Mouse (Mus musculus): ENCODE measurements around the gene Tmem240. TPM values are rescaled to one million over a fixed set of nuclear protein-coding genes. Genes with fewer than 3 reads are reported as not detected.

Tmem240 gene
- polyA plus RNA-seq, 1 experiment: 31.1 TPM

- no peak for TF ChIP-seq CTCF (IDR thresholded peaks at IDR 0.05; ENCODE audit: borderline replicate concordance, extremely low read depth, insufficient read depth, insufficient read length)
- peak; percentile 81 for TF ChIP-seq POLR2A (IDR thresholded peaks at IDR 0.05; ENCODE audit: borderline replicate concordance, extremely low read depth, insufficient read depth, insufficient read length, poor library complexity, severe bottlenecking)
These were observed 26.2 kb downstream of the Tmem240 start, which contains the start of gene Atad3a for GRCm38 (mm10) chr4:155760613-155761355. TSS of gene Atad3a (minus strand) at chr4:155761093.

GRCm38 (mm10) chr4:155761356-155762099 is 26.9 kb downstream of the Tmem240 start:
- TF ChIP-seq POLR2A (IDR thresholded peaks at IDR 0.05; ENCODE audit: borderline replicate concordance, extremely low read depth, insufficient read depth, insufficient read length, poor library complexity, severe bottlenecking) (no peak), CTCF (IDR thresholded peaks at IDR 0.05; ENCODE audit: borderline replicate concordance, extremely low read depth, insufficient read depth, insufficient read length) (no peak)
- DNase-seq (ENCODE audit: low read depth): no peak

More at GRCm38 (mm10) chr4:155760613-155761355, 26.2 kb downstream of the Tmem240 start, which contains the start of gene Atad3a:
- peak; percentile 98 for DNase-seq (ENCODE audit: low read depth)

GRCm38 (mm10) chr4:155762357-155762756 is 27.8 kb downstream of the Tmem240 start:
- TF ChIP-seq CTCF (IDR thresholded peaks at IDR 0.05; ENCODE audit: borderline replicate concordance, extremely low read depth, insufficient read depth, insufficient read length): no peak
- TF ChIP-seq POLR2A (IDR thresholded peaks at IDR 0.05; ENCODE audit: borderline replicate concordance, extremely low read depth, insufficient read depth, insufficient read length, poor library complexity, severe bottlenecking): no peak
- no peak for DNase-seq (ENCODE audit: low read depth)

GRCm38 (mm10) chr4:155769496-155769879 is 34.9 kb downstream of the Tmem240 start:
- no peak for DNase-seq (ENCODE audit: low read depth)
- TF ChIP-seq CTCF (IDR thresholded peaks at IDR 0.05; ENCODE audit: borderline replicate concordance, extremely low read depth, insufficient read depth, insufficient read length): no peak
- TF ChIP-seq POLR2A (IDR thresholded peaks at IDR 0.05; ENCODE audit: borderline replicate concordance, extremely low read depth, insufficient read depth, insufficient read length, poor library complexity, severe bottlenecking): no peak

- TF ChIP-seq CTCF (IDR thresholded peaks at IDR 0.05; ENCODE audit: borderline replicate concordance, extremely low read depth, insufficient read depth, insufficient read length): peak; percentile 99
- TF ChIP-seq POLR2A (IDR thresholded peaks at IDR 0.05; ENCODE audit: borderline replicate concordance, extremely low read depth, insufficient read depth, insufficient read length, poor library complexity, severe bottlenecking): peak; percentile 82
These were observed 35.4 kb downstream of the Tmem240 start for GRCm38 (mm10) chr4:155769880-155770512.

GRCm38 (mm10) chr4:155770626-155771025 is 36.0 kb downstream of the Tmem240 start:
- TF ChIP-seq POLR2A (IDR thresholded peaks at IDR 0.05; ENCODE audit: borderline replicate concordance, extremely low read depth, insufficient read depth, insufficient read length, poor library complexity, severe bottlenecking) (no peak), CTCF (IDR thresholded peaks at IDR 0.05; ENCODE audit: borderline replicate concordance, extremely low read depth, insufficient read depth, insufficient read length) (no peak)
- no peak for DNase-seq (ENCODE audit: low read depth)

More at GRCm38 (mm10) chr4:155769880-155770512, 35.4 kb downstream of the Tmem240 start:
- DNase-seq (ENCODE audit: low read depth): peak; percentile 88

GRCm38 (mm10) chr4:155771706-155772105 is 37.1 kb downstream of the Tmem240 start:
- no peak for DNase-seq (ENCODE audit: low read depth)

GRCm38 (mm10) chr4:155772786-155773185 is 38.2 kb downstream of the Tmem240 start:
- DNase-seq (ENCODE audit: low read depth): no peak

More at GRCm38 (mm10) chr4:155771706-155772105, 37.1 kb downstream of the Tmem240 start:
- TF ChIP-seq POLR2A (IDR thresholded peaks at IDR 0.05; ENCODE audit: borderline replicate concordance, extremely low read depth, insufficient read depth, insufficient read length, poor library complexity, severe bottlenecking) (no peak), CTCF (IDR thresholded peaks at IDR 0.05; ENCODE audit: borderline replicate concordance, extremely low read depth, insufficient read depth, insufficient read length) (no peak)

GRCm38 (mm10) chr4:155773335-155774078 is 38.9 kb downstream of the Tmem240 start:
- TF ChIP-seq POLR2A (IDR thresholded peaks at IDR 0.05; ENCODE audit: borderline replicate concordance, extremely low read depth, insufficient read depth, insufficient read length, poor library complexity, severe bottlenecking): no peak
- no peak for TF ChIP-seq CTCF (IDR thresholded peaks at IDR 0.05; ENCODE audit: borderline replicate concordance, extremely low read depth, insufficient read depth, insufficient read length)
- no peak for DNase-seq (ENCODE audit: low read depth)

More at GRCm38 (mm10) chr4:155772786-155773185, 38.2 kb downstream of the Tmem240 start:
- TF ChIP-seq CTCF (IDR thresholded peaks at IDR 0.05; ENCODE audit: borderline replicate concordance, extremely low read depth, insufficient read depth, insufficient read length) (no peak), POLR2A (IDR thresholded peaks at IDR 0.05; ENCODE audit: borderline replicate concordance, extremely low read depth, insufficient read depth, insufficient read length, poor library complexity, severe bottlenecking) (no peak)

GRCm38 (mm10) chr4:155774280-155774754 is 39.7 kb downstream of the Tmem240 start, which contains the start of gene Vwa1:
TSS of gene Vwa1 (minus strand) at chr4:155774698.
- peak; percentile 92 for DNase-seq (ENCODE audit: low read depth)
- no peak for TF ChIP-seq CTCF (IDR thresholded peaks at IDR 0.05; ENCODE audit: borderline replicate concordance, extremely low read depth, insufficient read depth, insufficient read length)
- peak; percentile 37; the same call in 1 of the 2 replicates for TF ChIP-seq POLR2A (IDR thresholded peaks at IDR 0.05; ENCODE audit: borderline replicate concordance, extremely low read depth, insufficient read depth, insufficient read length, poor library complexity, severe bottlenecking)

All from brain, embryonic 14.5 days (tissue).